Mouse (Mus musculus): ENCODE results near the gene Pprc1.

Pprc1 gene

DNA sequence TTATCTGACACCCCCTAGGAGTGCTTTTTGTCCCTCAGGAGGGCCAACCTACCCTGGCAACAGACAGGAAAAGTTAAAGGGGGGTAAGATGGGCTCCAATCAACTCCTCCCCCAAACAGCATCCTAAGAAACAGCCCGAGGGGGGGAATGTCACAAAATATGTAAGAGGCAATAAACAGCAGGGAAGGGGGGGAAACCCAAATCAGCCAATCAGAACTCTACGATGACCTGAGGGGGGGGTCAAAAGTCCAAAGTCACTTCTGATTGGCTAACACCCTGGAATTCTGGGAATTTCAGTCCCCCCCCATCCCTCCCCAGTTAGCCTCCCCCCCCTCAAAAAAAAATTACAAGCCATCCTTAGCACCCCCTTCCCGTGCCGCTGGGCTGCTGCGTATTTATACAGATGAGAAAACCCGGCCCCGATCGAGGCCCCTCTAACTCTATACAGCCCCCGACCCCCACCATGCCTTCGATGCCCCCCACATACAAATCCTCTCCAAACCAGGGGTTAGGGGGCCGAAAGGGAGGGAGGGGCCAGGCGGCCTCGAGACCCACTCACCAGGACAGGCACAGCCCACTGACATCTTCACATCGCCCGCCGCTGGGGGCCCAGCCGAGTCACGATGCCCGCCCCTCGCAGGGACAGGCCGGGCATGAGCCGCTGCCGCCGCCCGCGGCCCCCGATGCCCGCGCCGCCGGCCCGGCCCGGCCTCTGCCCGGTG lies at the start of gene Pprc1:
Gene Pprc1 (plus strand): TSS at position 616 of the 722 bp plus-strand sequence.
- no peak for DNase-seq (ENCODE audit: low spot score)

DNA sequence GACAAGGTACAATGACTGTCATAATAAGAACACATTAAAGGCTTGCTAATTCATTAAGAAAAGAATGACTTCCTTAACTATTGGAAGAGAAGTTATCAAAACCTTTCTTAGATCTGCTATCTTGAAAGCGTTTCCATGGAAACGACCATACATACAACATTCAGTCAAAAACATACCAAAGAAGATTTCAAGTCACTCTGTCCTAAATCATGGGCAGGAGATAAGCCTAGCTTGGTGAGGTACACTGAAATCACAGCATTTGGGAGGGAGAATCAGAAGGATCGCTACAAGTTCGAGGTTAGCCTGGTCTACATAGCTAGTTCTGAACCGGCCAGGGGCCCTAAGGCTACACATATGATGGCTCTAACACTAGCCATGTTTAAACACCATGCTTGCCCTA lies 47.3 kb upstream of the Pprc1 start:
- no peak for DNase-seq (ENCODE audit: low spot score)

DNA sequence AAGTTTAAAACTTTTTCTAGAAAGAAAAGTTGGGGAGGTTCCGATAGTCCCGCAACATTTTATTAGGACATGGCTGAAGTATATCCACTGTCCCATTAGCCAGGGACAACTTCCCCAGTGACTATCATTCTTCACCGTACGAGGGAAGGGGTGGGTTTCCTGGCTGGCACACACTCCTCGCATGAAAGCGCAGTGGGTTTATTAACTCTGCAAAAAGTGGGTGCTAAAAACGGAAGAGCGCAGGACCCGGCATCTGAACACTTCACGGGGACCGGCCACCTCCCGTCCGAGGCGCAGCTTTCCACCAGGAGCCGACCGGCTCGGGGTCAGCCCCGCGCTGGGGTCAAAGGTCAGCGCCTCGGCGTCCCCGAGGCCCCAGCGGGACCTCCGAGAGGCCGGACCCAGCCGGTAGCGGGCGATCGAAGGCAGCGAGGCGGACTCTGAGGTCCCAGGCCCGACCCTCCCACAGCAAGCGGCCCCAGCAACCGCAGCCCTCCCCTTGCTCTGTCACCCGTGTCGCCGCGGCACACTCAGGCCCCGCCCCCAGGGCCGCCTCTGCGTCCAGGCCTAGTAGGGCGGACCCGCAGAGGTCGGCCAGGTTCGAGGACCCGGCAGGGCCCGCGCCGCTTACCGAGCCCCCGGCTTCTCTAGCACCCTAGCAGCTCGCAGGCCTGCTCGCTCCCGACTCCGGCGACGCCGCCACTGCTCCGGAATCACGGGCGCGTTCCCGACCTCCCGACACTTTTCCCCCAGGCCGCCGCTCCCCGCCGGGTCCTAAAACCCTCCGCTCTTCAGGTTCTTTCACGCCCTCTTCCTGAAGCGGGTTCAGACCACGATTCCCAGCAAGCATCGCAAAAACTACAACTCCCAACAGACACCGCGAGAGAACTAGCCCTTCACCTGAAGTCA lies 46.6 kb upstream of the Pprc1 start, which contains the start of gene Armh3:
Gene Armh3 (minus strand): TSS at position 704 of the 909 bp plus-strand sequence.
- peak; percentile 81 for DNase-seq (ENCODE audit: low spot score)

GRCm38 (mm10) chr19:45998694-45999217 lies 45.9 kb upstream of the Pprc1 start:
- DNase-seq (ENCODE audit: low spot score), result no peak

DNA sequence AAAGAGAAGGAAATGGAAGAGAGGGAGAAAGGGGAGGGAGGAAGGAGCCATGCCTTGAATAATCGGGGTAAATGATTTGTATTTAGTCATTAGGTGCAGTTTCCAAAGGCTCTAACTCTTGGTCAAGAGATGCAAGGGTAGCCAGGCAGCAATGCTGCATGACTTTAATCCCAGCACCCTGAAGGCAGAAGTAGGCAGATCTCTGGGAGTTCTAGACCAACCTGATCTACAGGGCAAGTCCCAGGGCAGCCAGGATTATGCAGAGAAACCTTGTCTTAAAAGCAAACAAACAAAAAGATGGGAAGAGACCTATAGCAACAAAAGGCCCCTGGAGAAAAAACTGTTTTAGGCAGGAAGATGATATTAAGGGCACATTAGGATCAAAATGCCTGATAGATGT lies 45.3 kb upstream of the Pprc1 start:
- DNase-seq (ENCODE audit: low spot score), result no peak

DNA sequence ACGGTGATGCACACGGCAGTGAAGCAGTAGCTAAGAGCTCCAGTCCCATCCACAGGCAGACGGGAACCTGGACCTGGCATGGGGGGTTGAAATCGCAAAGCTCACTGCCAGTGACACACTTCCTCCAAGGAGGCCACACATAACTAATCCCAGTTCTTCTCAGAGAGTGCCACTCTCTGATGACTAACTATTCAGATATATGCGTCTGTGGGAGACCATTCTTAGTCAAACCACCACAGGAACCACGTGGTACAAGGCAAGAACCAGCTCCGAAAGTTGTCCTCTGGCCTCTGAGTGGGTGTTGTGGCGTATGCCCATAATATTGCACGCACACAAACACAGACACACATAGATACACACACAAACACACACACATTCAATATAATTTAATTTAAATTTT lies 42.4 kb upstream of the Pprc1 start:
- DNase-seq (ENCODE audit: low spot score), result no peak

- DNase-seq (ENCODE audit: low spot score), result peak; percentile 78
Measured at GRCm38 (mm10) chr19:46003371-46004226, 41.1 kb upstream of the Pprc1 start, which contains the start of gene Hps6. TSS of gene Hps6 (plus strand) at chr19:46003508.

DNA sequence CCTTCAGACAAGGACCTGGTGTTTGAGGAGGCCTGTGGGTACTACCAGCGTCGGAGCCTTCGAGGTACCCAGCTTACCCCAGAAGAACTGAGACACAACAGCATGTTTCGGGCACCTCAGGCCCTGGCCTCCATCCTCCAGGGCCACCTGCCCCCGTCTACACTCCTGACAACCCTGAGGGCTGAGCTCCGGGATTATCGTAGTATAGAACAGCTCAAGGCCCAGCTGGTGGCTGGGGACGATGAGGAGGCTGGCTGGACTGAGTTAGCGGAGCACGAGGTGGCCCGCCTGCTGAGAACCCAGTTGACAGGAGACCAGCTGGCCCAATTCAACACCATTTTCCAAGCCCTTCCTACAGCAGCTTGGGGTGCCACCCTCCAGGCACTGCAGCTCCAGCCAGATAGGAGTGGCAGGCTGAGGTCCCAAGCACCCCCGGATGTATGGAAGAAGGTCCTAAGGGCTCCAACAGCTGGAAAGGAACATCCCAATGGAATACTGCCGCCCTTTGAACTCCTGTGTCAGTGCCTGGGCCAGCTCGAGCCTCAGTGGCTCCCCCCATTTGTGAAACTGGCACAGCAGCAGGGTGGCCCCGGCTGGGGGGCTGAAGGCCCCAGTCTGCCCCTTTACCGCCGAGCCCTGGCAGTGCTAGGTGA lies 39.7 kb upstream of the Pprc1 start:
- no peak for DNase-seq (ENCODE audit: low spot score)

DNA sequence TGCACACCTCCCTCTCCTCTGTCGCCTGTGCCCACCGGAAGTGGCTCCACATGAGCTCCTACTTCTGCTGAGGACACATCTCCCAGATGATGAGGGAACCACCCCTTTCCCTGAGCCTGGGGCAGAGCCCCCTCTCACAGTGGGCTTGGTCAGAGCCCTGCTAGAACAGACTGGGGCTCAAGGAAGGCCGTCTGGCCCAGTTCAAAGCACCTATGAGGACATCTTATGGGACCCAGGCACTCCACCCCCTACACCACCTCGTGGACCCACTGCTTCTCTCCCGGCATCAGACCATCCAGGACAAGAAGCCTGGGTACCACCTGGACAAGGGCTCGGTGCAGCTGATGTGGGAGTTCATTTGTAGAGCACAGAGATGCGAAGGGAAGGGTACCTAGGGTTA lies 39.0 kb upstream of the Pprc1 start:
- no peak for DNase-seq (ENCODE audit: low spot score)

DNA sequence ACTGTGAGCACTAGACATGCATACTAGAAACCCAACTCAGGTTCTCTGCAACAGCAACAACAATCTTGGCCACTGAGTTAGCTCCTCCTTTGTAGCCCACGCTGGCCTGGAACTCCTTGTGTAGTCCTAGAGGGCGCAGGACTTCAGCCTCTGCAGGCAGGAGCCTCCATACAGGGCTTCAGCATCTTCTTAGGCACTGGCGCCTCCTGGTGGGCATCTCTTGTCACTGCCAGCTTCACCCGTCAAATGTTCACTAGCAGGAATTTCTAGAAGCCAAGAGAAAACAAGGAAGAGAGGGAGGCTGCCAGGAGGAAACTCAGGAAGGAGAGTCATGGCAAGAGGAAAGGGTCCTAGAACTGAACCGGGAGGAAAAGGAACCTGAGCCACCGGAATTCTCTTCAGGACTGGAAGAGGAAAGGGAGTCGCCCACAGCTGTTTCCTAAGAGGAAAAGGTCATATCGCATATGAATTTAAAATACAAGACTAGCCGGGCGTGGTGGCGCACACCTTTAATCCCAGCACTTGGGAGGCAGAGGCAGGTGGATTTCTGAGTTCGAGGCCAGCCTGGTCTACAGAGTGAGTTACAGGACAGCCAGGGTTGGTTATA lies 30.0 kb upstream of the Pprc1 start:
- peak; percentile 88 for DNase-seq (ENCODE audit: low spot score)

DNA sequence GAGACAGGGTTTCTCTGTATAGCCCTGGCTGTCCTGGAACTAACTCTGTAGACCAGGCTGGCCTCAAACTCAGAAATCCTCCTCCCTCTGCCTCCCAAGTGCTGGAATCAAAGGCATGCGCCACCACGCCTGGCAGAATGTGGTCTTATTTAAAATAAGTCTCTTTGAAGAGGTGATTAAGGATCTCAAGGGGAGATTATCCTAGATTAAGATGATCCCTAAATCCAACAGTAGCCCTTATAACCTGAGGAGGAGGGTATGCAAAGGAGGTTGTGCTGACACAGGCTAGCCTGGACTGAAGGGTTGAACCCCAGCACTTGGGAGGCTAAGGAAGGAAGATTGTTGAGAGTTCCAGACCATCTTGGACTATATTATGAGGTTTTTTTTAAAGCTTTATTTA lies 28.7 kb upstream of the Pprc1 start:
- no peak for DNase-seq (ENCODE audit: low spot score)

- no peak for DNase-seq (ENCODE audit: low spot score)
Measured at GRCm38 (mm10) chr19:46024959-46025358, 19.7 kb upstream of the Pprc1 start.

GRCm38 (mm10) chr19:46026567-46026966 lies 18.1 kb upstream of the Pprc1 start:
- no peak for DNase-seq (ENCODE audit: low spot score)

- no peak for DNase-seq (ENCODE audit: low spot score)
Measured at GRCm38 (mm10) chr19:46028747-46029320, 15.9 kb upstream of the Pprc1 start.

DNA sequence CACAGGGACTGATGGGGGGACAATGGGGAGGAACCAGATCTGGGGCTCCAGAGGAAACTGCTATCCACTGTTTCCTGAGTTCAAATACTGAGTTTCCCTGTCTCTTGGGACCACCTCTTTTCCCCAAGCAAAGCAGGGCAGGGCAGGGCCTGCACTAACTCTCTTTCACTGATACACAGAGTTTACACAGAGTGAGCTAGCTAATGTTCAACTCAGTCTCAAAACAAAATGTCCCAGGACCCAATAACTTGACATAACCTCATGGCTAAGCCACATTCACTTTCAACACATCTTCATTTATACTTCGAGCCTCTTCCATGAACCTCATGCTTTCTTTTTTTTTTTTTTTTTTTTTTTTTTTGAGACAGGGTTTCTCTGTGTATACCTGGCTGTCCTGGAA lies 15.0 kb upstream of the Pprc1 start:
- DNase-seq (ENCODE audit: low spot score), result no peak

DNA sequence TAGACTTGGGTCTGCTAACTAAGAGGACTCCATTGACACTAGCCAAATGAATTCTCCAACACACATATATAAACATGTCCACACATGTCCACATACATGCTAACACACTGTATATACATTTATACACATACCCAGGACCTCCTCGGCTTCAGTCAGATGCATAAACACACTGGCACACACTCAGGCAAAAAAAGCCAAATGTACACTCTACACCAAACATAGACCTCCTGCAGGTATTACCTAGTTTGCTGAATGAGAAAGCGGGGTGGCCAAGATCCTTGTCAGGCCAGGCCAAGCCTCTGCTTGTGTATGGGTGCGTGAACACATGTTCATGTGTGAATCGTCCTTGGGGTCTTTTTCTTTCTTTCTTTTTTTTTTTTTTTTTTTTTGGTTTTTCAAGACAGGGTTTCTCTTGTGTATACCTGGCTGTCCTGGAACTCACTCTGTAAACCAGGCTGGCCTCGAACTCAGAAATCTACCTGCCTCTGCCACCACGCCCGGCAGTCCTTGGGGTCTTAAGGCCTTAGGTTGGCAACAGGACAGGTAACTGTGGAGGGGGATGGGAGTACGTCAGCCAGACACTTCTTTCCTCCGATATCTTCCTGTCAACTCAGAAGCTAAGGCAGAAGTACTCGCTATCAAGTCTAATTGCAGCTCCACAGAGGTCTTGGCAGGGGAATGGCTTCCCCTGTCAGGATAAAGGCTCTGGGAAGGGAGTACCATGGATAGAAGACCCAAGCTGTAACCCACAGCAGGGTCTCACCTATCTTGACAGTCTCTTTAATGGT lies 14.3 kb upstream of the Pprc1 start:
- DNase-seq (ENCODE audit: low spot score), result no peak

GRCm38 (mm10) chr19:46031689-46032432 lies 12.8 kb upstream of the Pprc1 start:
- DNase-seq (ENCODE audit: low spot score), result no peak

- DNase-seq (ENCODE audit: low spot score), result no peak
Measured at GRCm38 (mm10) chr19:46032731-46033510, 11.8 kb upstream of the Pprc1 start.

Data from ovary, postnatal 14 days (tissue).